Mouse (Mus musculus): Measurements from ENCODE around the gene Slc35e4. TPM values are rescaled to one million over a fixed set of nuclear protein-coding genes. Genes with fewer than 3 reads are reported as not detected.

Gene Slc35e4
- polyA plus RNA-seq, 2 experiments, result 0.22 to 0.33 TPM

GRCm38 (mm10) chr11:3904673-3905072 lies 9.8 kb downstream of the Slc35e4 start:
- Histone ChIP-seq H3K4me2 (ENCODE audit: low read depth) (no peak overlapping the region), H3K4me3 (ENCODE audit: insufficient read depth in 1 of 2, low read depth in 2 of 2, low read length in 2 of 2) (no peak overlapping the region), H3K27ac (no peak overlapping the region), H3K9me3 (ENCODE audit: control insufficient read depth, low read length) (no peaks in the 10 kb centered on the region), H3K9ac (replicated peaks) (no peak overlapping the region), H3K27me3 (ENCODE audit: control insufficient read depth, insufficient read depth, low read length) (no peaks in the 10 kb centered on the region), H3K4me1 (replicated peaks; ENCODE audit: control insufficient read depth in 2 of 2, insufficient read depth in 2 of 2, low read length in 1 of 2) (no peaks in the 10 kb centered on the region), H3K36me3 (replicated peaks; ENCODE audit: control insufficient read depth, insufficient read depth, low read depth) (no peaks in the 10 kb centered on the region)
- TF ChIP-seq CTCF (IDR thresholded peaks at IDR 0.05; ENCODE audit: low read depth) (no peak), EP300 (IDR thresholded peaks at IDR 0.05; ENCODE audit: low read depth) (no peak)
- DNase-seq (ENCODE audit: low read depth in 3 of 3, low spot score in 3 of 3) (no peak), ATAC-seq (ENCODE audit: insufficient read depth) (no peak)
- 56% methylated on average over 6 of the region's 6 CpGs for WGBS (ENCODE audit: insufficient replicate concordance)

- WGBS (ENCODE audit: insufficient replicate concordance), result 67% methylated on average over 5 of the region's 5 CpGs
- no peak for DNase-seq (ENCODE audit: low read depth in 3 of 3, low spot score in 3 of 3)
These were observed 11.4 kb downstream of the Slc35e4 start for GRCm38 (mm10) chr11:3903046-3903445.

GRCm38 (mm10) chr11:3902516-3902915 lies 11.9 kb downstream of the Slc35e4 start:
- H3K4me3 ChIP-seq (ENCODE audit: insufficient read depth in 1 of 2, low read depth in 2 of 2, low read length in 2 of 2), result no peak overlapping the region
- H3K9ac ChIP-seq (replicated peaks), result no peak overlapping the region
- WGBS (ENCODE audit: insufficient replicate concordance), result 72% methylated on average over 3 of the region's 3 CpGs
- ATAC-seq (ENCODE audit: insufficient read depth), result no peak
- DNase-seq (ENCODE audit: low read depth in 3 of 3, low spot score in 3 of 3), result no peak
- no peaks in the 10 kb centered on the region for H3K27me3 ChIP-seq (ENCODE audit: control insufficient read depth, insufficient read depth, low read length)
- no peak overlapping the region for H3K4me2 ChIP-seq (ENCODE audit: low read depth)
- no peak overlapping the region for H3K27ac ChIP-seq
- no peaks in the 10 kb centered on the region for H3K36me3 ChIP-seq (replicated peaks; ENCODE audit: control insufficient read depth, insufficient read depth, low read depth)
- H3K4me1 ChIP-seq (replicated peaks; ENCODE audit: control insufficient read depth in 2 of 2, insufficient read depth in 2 of 2, low read length in 1 of 2), result no peaks in the 10 kb centered on the region
- TF ChIP-seq EP300 (IDR thresholded peaks at IDR 0.05; ENCODE audit: low read depth), result no peak
- no peak for TF ChIP-seq CTCF (IDR thresholded peaks at IDR 0.05; ENCODE audit: low read depth)
- no peaks in the 10 kb centered on the region for H3K9me3 ChIP-seq (ENCODE audit: control insufficient read depth, low read length)

More at GRCm38 (mm10) chr11:3903046-3903445, 11.4 kb downstream of the Slc35e4 start:
- TF ChIP-seq EP300 (IDR thresholded peaks at IDR 0.05; ENCODE audit: low read depth), result no peak
- TF ChIP-seq CTCF (IDR thresholded peaks at IDR 0.05; ENCODE audit: low read depth), result no peak
- ATAC-seq (ENCODE audit: insufficient read depth), result no peak
- no peak overlapping the region for H3K9ac ChIP-seq (replicated peaks)
- no peaks in the 10 kb centered on the region for H3K36me3 ChIP-seq (replicated peaks; ENCODE audit: control insufficient read depth, insufficient read depth, low read depth)
- no peaks in the 10 kb centered on the region for H3K27me3 ChIP-seq (ENCODE audit: control insufficient read depth, insufficient read depth, low read length)
- H3K4me3 ChIP-seq (ENCODE audit: insufficient read depth in 1 of 2, low read depth in 2 of 2, low read length in 2 of 2), result no peak overlapping the region
- no peak overlapping the region for H3K4me2 ChIP-seq (ENCODE audit: low read depth)
- H3K27ac ChIP-seq, result no peak overlapping the region
- H3K9me3 ChIP-seq (ENCODE audit: control insufficient read depth, low read length), result no peaks in the 10 kb centered on the region
- H3K4me1 ChIP-seq (replicated peaks; ENCODE audit: control insufficient read depth in 2 of 2, insufficient read depth in 2 of 2, low read length in 1 of 2), result no peaks in the 10 kb centered on the region

- no peak for DNase-seq (ENCODE audit: low read depth in 3 of 3, low spot score in 3 of 3)
- Histone ChIP-seq H3K27ac (no peak overlapping the region), H3K4me1 (replicated peaks; ENCODE audit: control insufficient read depth in 2 of 2, insufficient read depth in 2 of 2, low read length in 1 of 2) (peaks cover 0 to 2% of the 10 kb centered on the region in 2 experiments; a peak in 1 of 4 replicates), H3K4me3 (ENCODE audit: insufficient read depth in 1 of 2, low read depth in 2 of 2, low read length in 2 of 2) (no peak overlapping the region), H3K36me3 (replicated peaks; ENCODE audit: control insufficient read depth, insufficient read depth, low read depth) (no peaks in the 10 kb centered on the region), H3K27me3 (ENCODE audit: control insufficient read depth, insufficient read depth, low read length) (no peaks in the 10 kb centered on the region), H3K9me3 (ENCODE audit: control insufficient read depth, low read length) (no peaks in the 10 kb centered on the region), H3K4me2 (ENCODE audit: low read depth) (no peak overlapping the region), H3K9ac (replicated peaks) (no peak overlapping the region)
- TF ChIP-seq EP300 (IDR thresholded peaks at IDR 0.05; ENCODE audit: low read depth), result no peak
- TF ChIP-seq CTCF (IDR thresholded peaks at IDR 0.05; ENCODE audit: low read depth), result no peak
- WGBS (ENCODE audit: insufficient replicate concordance), result 61% methylated on average over 6 of the region's 6 CpGs
- no peak for ATAC-seq (ENCODE audit: insufficient read depth)
These were observed 14.2 kb downstream of the Slc35e4 start for GRCm38 (mm10) chr11:3900296-3900695.

- Histone ChIP-seq H3K9me3 (ENCODE audit: control insufficient read depth, low read length) (no peaks in the 10 kb centered on the region), H3K9ac (replicated peaks) (no peak overlapping the region), H3K4me2 (ENCODE audit: low read depth) (no peak overlapping the region), H3K4me3 (ENCODE audit: insufficient read depth in 1 of 2, low read depth in 2 of 2, low read length in 2 of 2) (no peak overlapping the region), H3K27me3 (ENCODE audit: control insufficient read depth, insufficient read depth, low read length) (no peaks in the 10 kb centered on the region), H3K36me3 (replicated peaks; ENCODE audit: control insufficient read depth, insufficient read depth, low read depth) (no peaks in the 10 kb centered on the region), H3K4me1 (replicated peaks; ENCODE audit: control insufficient read depth in 2 of 2, insufficient read depth in 2 of 2, low read length in 1 of 2) (peaks cover 0 to 4% of the 10 kb centered on the region in 2 experiments; a peak in 2 of 4 replicates), H3K27ac (no peak overlapping the region)
- DNase-seq (ENCODE audit: low read depth in 3 of 3, low spot score in 3 of 3) (no peak), ATAC-seq (ENCODE audit: insufficient read depth) (no peak)
- WGBS (ENCODE audit: insufficient replicate concordance), result 79% methylated on average over 1 of the region's 1 CpGs
- TF ChIP-seq CTCF (IDR thresholded peaks at IDR 0.05; ENCODE audit: low read depth), result no peak
These were observed 18.5 kb downstream of the Slc35e4 start for GRCm38 (mm10) chr11:3895933-3896332.
